Mouse (Mus musculus) limb, embryonic 10.5 days (tissue): ENCODE measurements around the gene Klk4. TPM values are rescaled to one million over a fixed set of nuclear protein-coding genes. Genes with fewer than 3 reads are reported as not detected.

Experiments used
- DNase-seq: peaks from one replicate; pipeline ENCODE4 v3.0.0-alpha.2; 2017; ENCODE audit warnings: low spot score
- H3K27ac ChIP-seq: fragments of 300-500 bp; sonication (generic); 2 replicates; pipeline ENCODE4 v1.5.1; 2016; ENCODE audit warnings: mild to moderate bottlenecking
- H3K27me3 ChIP-seq: fragments of 300-500 bp; sonication (generic); 2 replicates; pipeline ENCODE4 v1.6.1; 2016; ENCODE audit warnings: low read depth, mild to moderate bottlenecking; ENCODE audit not compliant: poor library complexity, severe bottlenecking
- H3K36me3 ChIP-seq: fragments of 300-500 bp; sonication (generic); 2 replicates; pipeline ENCODE4 v1.6.1; 2016; ENCODE audit warnings: mild to moderate bottlenecking, moderate library complexity
- H3K4me1 ChIP-seq: fragments of 300-500 bp; sonication (generic); 2 replicates; pipeline ENCODE4 v1.6.1; 2016
- H3K4me3 ChIP-seq: fragments of 300-500 bp; sonication (generic); 2 replicates; pipeline ENCODE4 v1.5.1; 2016; ENCODE audit warnings: mild to moderate bottlenecking, moderate library complexity
- H3K9me3 ChIP-seq: fragments of 300-500 bp; sonication (generic); replicated peaks from 2 replicates; pipeline ENCODE4 v1.6.1; 2016; ENCODE audit warnings: mild to moderate bottlenecking
- WGBS: fragments of 180-500 bp; shearing (Covaris S2); methylation state at CpG from one replicate; pipeline ENCODE4 v1.1.7; 2016; 5-methylcytosine and 5-hydroxymethylcytosine counted together
- polyA plus RNA-seq: library from polyadenylated mRNA; unstranded; fragments of >200 nt; fragmentation: Nextera tagmentation; extraction: Ambion mirVana; gene quantifications from 2 replicates; pipeline ENCODE4 v1.2.1, GENCODE M21; 2016

Gene Klk4
- polyA plus RNA-seq, 1 experiment from 2014 or later = not detected

DNA sequence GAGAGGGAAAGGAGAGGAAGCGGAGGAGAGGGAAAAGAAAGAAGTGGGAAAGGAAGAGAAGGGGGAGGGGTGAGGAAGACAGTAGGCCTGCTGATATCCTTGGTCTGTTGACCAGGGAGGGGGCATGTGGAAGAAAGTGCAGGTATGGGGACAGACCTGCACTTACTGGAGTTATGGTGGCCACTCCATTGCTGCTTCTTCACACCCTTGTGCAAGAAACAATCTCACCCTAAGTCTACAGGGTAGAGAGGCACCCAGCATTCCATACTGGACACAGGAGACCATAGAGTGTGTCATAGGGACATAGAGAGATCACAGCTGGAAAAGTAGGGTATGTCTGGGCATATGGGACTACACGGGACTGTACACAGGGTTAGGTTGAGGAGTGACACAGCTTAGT is 41.0 kb downstream of the Klk4 start:
- no peaks in the 10 kb centered on the region for H3K36me3 ChIP-seq
- H3K27ac ChIP-seq = no peak overlapping the region
- H3K27me3 ChIP-seq = no peaks in the 10 kb centered on the region
- H3K4me3 ChIP-seq = no peak overlapping the region
- H3K4me1 ChIP-seq = no peaks in the 10 kb centered on the region
- no peaks in the 10 kb centered on the region for H3K9me3 ChIP-seq
- WGBS = 95% methylated on average over 2 of the region's 2 CpGs
- no peak for DNase-seq

DNA sequence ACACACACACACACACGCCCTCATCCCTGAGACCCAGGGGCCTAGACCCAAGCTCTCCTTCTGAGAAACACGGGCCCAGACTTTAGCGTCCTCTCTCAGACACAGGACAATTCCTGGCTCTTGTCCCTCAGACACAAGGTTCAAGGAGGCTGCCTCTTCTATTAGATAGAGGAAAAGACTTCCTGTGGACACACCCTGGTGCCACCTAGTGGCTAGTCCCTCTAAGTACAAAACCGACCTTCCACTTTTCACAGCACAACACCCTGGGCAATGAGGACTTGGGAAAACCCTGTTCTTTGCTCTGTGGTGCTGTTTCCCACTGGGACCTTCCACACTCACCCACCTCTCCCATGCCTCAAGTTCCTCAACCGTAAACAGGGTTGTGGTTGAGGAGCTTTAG is 45.0 kb downstream of the Klk4 start:
- Histone ChIP-seq H3K27ac (no peak overlapping the region), H3K27me3 (no peaks in the 10 kb centered on the region), H3K36me3 (no peaks in the 10 kb centered on the region), H3K9me3 (no peaks in the 10 kb centered on the region), H3K4me1 (no peaks in the 10 kb centered on the region), H3K4me3 (no peak overlapping the region)
- DNase-seq = peak; percentile 45
- WGBS = 67% methylated on average over 5 of the region's 5 CpGs

DNA sequence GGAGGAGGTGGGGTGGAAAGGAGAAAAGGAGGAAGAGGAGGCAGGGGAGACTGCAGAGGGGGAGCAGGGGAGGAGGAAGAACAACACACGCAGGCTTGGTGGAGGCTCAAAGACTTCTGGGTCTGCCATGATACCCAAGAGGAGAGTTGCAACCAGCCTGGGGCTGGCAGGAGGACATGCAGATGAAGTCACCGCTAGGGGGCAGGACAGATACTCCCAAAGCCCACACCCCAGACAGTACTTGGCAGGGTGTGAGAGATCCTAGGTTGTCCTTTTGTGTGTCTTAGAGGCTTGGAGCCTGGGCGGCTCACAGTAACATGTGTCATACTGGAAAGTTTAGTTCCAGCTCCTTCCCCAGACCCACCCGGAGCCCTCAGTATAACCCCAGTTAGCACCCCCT is 47.6 kb downstream of the Klk4 start:
- 54% methylated on average over 4 of the region's 4 CpGs for WGBS
- no peak for DNase-seq

DNA sequence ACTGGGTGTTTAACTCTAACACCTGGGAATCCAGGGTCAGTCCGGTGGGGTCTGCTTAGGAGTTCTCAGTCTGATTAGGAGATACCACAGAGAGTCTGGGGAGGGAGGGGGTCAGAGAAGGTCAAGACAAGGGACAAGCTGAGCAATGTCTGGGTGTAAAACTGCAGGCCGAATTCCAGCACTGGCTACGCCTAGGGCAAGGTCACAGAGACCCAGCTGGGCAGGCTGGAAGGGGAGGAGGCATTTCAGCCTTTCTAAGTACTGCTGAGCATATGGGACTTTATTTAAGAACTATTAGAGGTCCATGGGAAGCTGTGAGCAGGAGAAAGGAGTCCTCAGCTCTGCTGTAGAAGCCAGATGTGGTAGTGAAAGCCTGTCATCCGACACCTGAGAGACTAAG is 51.4 kb downstream of the Klk4 start:
- Histone ChIP-seq H3K4me3 (no peak overlapping the region), H3K36me3 (no peaks in the 10 kb centered on the region), H3K27me3 (no peaks in the 10 kb centered on the region), H3K9me3 (no peaks in the 10 kb centered on the region), H3K4me1 (peaks cover 6% of the 10 kb centered on the region; the same call in 1 of the 2 replicates), H3K27ac (no peak overlapping the region)
- no peak for DNase-seq
- WGBS = 60% methylated on average over 4 of the region's 4 CpGs

More for the DNA sequence above, 47.6 kb downstream of the Klk4 start:
- Histone ChIP-seq H3K27me3 (no peaks in the 10 kb centered on the region), H3K36me3 (no peaks in the 10 kb centered on the region), H3K4me3 (no peak overlapping the region), H3K9me3 (no peaks in the 10 kb centered on the region), H3K4me1 (peaks cover 6% of the 10 kb centered on the region; the same call in 1 of the 2 replicates), H3K27ac (no peak overlapping the region)

DNA sequence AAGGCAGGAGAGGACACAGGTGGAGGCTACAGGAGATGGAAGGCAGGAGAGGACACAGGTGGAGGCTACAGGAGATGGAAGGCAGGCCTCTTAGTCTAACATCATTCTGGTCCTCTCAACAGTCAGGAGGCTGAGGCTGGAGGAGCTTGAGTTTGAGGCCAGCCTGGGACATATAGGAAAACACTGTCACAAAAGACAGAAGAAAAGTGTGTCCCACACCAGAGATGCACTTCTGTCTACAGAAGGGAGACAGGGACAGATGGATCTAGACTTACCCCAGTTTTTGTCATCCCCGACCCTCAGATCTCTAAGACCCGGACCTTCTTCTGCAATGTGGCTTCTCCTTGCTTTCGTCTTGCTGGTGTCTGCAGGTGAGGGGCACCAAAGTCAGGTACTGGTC is 52.5 kb downstream of the Klk4 start, which contains the start of gene Klk15:
Gene Klk15 (plus strand): TSS at position 301 of the 400 bp plus-strand sequence.
- H3K4me3 ChIP-seq = no peak within 1 kb of the TSS
- peaks cover 6% of the 10 kb centered on the region; the same call in 1 of the 2 replicates for H3K4me1 ChIP-seq
- no peaks in the 10 kb centered on the region for H3K9me3 ChIP-seq
- H3K36me3 ChIP-seq = no peaks in the 10 kb centered on the region
- H3K27ac ChIP-seq = no peak within 1 kb of the TSS
- DNase-seq = no peak
- 87% methylated on average over 3 of the region's 3 CpGs for WGBS
- H3K27me3 ChIP-seq = no peaks in the 10 kb centered on the region

DNA sequence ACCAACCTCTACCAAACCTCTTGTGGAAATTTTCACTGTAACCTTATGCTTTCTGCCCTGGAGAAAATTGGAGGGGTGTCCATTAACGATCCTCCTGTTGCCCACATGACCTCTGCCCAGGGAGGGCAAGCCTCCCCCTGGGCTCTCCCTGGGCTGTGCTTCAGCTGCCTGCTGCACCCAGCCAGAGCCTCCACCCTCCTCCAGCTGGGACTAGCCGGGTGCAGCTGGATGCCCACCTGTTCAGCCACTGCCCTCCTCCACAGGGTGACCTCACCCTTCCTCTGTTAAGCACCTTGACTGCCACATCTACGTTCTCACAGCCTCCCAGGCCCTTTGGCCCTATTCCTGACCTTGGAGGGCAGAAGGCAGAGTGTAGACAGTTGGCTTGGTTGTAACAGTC is 53.8 kb downstream of the Klk4 start:
- 73% methylated on average over 3 of the region's 3 CpGs for WGBS
- H3K4me1 ChIP-seq = peaks cover 6% of the 10 kb centered on the region; the same call in 1 of the 2 replicates
- H3K4me3 ChIP-seq = no peak overlapping the region
- no peaks in the 10 kb centered on the region for H3K27me3 ChIP-seq
- no peaks in the 10 kb centered on the region for H3K36me3 ChIP-seq
- no peak overlapping the region for H3K27ac ChIP-seq
- no peak for DNase-seq
- H3K9me3 ChIP-seq = no peaks in the 10 kb centered on the region

Other genes with a start within 250 kb of the Klk4 start
- not detected in 2 replicates for gene Ceacam18, start 246.5 kb upstream of the Klk4 start, polyA plus RNA-seq
- gene Siglece, start 221.0 kb upstream of the Klk4 start, polyA plus RNA-seq = 0.21 TPM in 1 of 2 replicates, not detected in the other
- 21.3 and 21.6 TPM in 2 replicates for gene Ctu1, start 209.1 kb upstream of the Klk4 start, polyA plus RNA-seq
- not detected in 2 replicates for gene Klk14, start 190.7 kb upstream of the Klk4 start, polyA plus RNA-seq
- gene Klk13, start 168.6 kb upstream of the Klk4 start, polyA plus RNA-seq = 0.73 and 0.94 TPM in 2 replicates
- not detected in 2 replicates for gene Klk12, start 112.3 kb upstream of the Klk4 start, polyA plus RNA-seq
- 0.13 and 0.33 TPM in 2 replicates for gene Klk11, start 106.6 kb upstream of the Klk4 start, polyA plus RNA-seq
- gene Klk10, start 100.1 kb upstream of the Klk4 start, polyA plus RNA-seq = 0.20 and 0.25 TPM in 2 replicates
- 0.09 TPM in 1 of 2 replicates, not detected in the other for gene Klk9, start 89.3 kb upstream of the Klk4 start, polyA plus RNA-seq
- 13.7 and 16.4 TPM in 2 replicates for gene Klk8, start 83.6 kb upstream of the Klk4 start, polyA plus RNA-seq
- not detected in 2 replicates for gene Klk7, start 69.9 kb upstream of the Klk4 start, polyA plus RNA-seq
- gene Klk6, start 56.7 kb upstream of the Klk4 start, polyA plus RNA-seq = not detected in 2 replicates
- gene Klk5, start 39.2 kb upstream of the Klk4 start, polyA plus RNA-seq = not detected in 2 replicates
- gene Klk15, start 52.6 kb downstream of the Klk4 start, polyA plus RNA-seq = 0.18 TPM in 1 of 2 replicates, not detected in the other
- gene Klk1b8, start 69.5 kb downstream of the Klk4 start, polyA plus RNA-seq = not detected in 2 replicates
- gene Klk1b1, start 85.6 kb downstream of the Klk4 start, polyA plus RNA-seq = not detected in 2 replicates
- gene Klk1b9, start 94.9 kb downstream of the Klk4 start, polyA plus RNA-seq = not detected in 2 replicates
- gene Klk1b11, start 114.7 kb downstream of the Klk4 start, polyA plus RNA-seq = not detected in 2 replicates
- not detected in 2 replicates for gene Klk1b26, start 131.0 kb downstream of the Klk4 start, polyA plus RNA-seq
- not detected in 2 replicates for gene Klk1b27, start 171.1 kb downstream of the Klk4 start, polyA plus RNA-seq
- gene Klk1b21, start 221.2 kb downstream of the Klk4 start, polyA plus RNA-seq = not detected in 2 replicates
- not detected in 2 replicates for gene Klk1b22, start 231.5 kb downstream of the Klk4 start, polyA plus RNA-seq